Mouse (Mus musculus) left cerebral cortex, adult 2 months (tissue): ENCODE measurements around the gene Arhgap8. TPM values are rescaled to one million over a fixed set of nuclear protein-coding genes. Genes with fewer than 3 reads are reported as not detected.

Experiments used
- DNase-seq, 2 experiments: peaks; one replicate each; pipeline ENCODE4 v3.0.0; 2021 to 2022; ENCODE audit warnings: low spot score in 2 of 2, mixed read lengths in 1 of 2; ENCODE audit errors: extremely low spot score in 1 of 2
- H3K27ac ChIP-seq: fragments of 200-600 bp; 2 replicates; pipeline ENCODE4 v1.8.1; 2022
- H3K4me3 ChIP-seq: fragments of 200-600 bp; 2 replicates; pipeline ENCODE4 v1.8.1; 2022
- CTCF ChIP-seq: fragments of 200-600 bp; IDR thresholded peaks from 2 replicates; pipeline ENCODE4 v1.8.1; 2022; ENCODE audit warnings: antibody characterized with exemption, mild to moderate bottlenecking, moderate library complexity
- intact Hi-C: fragments of 180-260 bp; cut with DNase I; formaldehyde crosslinking; loops from one replicate; pipeline ENCODE4 v1.15.1; 2025
- long read RNA-seq, 2 experiments: library from polyadenylated mRNA; stranded (forward); transcript quantifications; one replicate each; pipeline ENCODE4 v2.0.0; 2021; ENCODE audit warnings: borderline mapping rate in 2 of 2
- total RNA-seq, 2 experiments: library from RNA; stranded (reverse); gene quantifications; 2 replicates each; pipeline ENCODE4 v1.2.3; 2021

The Arhgap8 gene
- not detected for total RNA-seq
- long read RNA-seq, experiment 1, partial matches to known transcripts = 0 of 1 reads
- long read RNA-seq, experiment 1, other reads (novel, unspliced or antisense) = 1 of 1 reads
- long read RNA-seq, experiment 2 = 0 reads

- intact Hi-C loops = no loop called here
- no peak for TF ChIP-seq CTCF
- no peak for DNase-seq
- H3K27ac ChIP-seq = no peak within 1 kb of the TSS
- peak within 1 kb of the TSS; percentile 26 for H3K4me3 ChIP-seq
These were observed at the start of gene Arhgap8 for GRCm38 (mm10) chr15:84719791-84720190. Gene Arhgap8 (plus strand): TSS chr15:84720052.

DNA sequence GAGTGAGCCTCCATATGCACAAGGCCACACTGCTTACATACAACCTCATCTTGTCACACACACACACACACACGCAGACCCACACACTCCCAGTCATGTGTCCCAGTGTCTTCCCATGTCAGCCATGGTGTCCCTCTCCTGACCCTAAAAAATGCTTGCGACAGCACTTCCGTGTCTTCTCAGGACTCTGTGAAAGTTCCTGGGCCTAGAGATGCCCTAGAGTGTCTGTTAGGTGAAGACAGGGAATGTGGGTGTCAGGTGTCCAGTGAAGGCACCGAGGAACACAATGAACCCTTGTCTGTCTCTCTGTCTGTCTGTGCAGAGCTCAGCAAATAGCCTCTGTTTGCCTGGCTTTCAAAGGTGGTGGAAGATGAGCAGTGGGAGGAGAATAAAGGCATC, 49.2 kb upstream of the Arhgap8 start:
- intact Hi-C loops = loop anchor here (10.0 kb wide), 1 partner anchor 254 kb away; the partner anchor contains the start of genes Gm29666 and Nup50
- Histone ChIP-seq H3K27ac (no peak overlapping the region), H3K4me3 (no peak overlapping the region)
- no peak for DNase-seq
- no peak for TF ChIP-seq CTCF

DNA sequence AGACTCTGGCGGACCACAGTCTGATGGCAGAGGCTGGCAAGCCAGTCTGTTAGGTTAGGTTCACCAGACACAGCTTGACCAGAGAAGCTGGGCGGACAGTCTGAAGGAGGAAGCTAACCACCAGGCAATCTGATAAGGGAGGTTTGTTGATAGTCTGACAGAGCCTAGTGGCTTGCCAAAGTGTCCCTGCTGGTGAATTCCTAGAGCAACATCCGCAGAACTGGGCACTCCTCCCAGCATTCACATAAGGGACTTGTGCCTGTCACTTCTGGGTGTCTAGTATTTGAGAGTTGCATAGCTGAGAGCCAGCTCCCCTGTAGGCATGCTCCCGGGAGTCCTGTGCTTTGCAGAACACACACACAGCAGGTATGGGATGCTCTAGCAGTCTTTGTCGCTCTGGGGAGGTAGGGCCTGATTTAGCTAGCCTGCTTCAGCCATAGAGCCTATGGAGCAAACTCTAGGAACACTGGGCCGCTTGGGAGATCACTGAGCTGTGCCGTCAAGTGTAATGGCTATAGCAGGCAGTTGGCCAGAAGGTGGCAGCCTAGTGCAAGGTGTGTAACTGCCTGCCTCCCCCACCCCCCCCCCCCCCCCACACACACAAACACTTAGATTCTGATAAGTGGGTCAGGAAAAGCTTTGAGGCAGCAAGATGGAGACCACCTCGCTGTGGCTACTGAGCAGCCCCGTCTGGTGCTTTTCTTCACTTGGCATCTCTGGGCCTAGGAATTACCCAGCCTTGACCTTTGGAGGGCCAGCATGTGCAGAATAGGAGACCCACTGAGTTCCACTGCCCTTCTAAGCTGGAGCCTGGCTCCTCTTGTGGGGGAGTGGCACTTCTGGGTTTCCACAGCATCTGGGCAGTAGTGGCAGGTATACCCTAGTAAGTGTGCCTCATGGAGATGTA, 48.2 kb upstream of the Arhgap8 start:
- peak in 1 of 2 experiments; percentile 51 for DNase-seq
- Histone ChIP-seq H3K4me3 (no peak overlapping the region), H3K27ac (no peak overlapping the region)
- intact Hi-C loops = loop anchor here (10.0 kb wide), 1 partner anchor 253 kb away; the partner anchor contains the start of genes Gm29666 and Nup50
- peak; percentile 45 for TF ChIP-seq CTCF

GRCm38 (mm10) chr15:84672308-84672615, 47.6 kb upstream of the Arhgap8 start:
- no peak for DNase-seq
- no peak for TF ChIP-seq CTCF
- intact Hi-C loops = loop anchor here (10.0 kb wide), 1 partner anchor 253 kb away; the partner anchor contains the start of genes Gm29666 and Nup50
- no peak overlapping the region for H3K4me3 ChIP-seq
- H3K27ac ChIP-seq = no peak overlapping the region

DNA sequence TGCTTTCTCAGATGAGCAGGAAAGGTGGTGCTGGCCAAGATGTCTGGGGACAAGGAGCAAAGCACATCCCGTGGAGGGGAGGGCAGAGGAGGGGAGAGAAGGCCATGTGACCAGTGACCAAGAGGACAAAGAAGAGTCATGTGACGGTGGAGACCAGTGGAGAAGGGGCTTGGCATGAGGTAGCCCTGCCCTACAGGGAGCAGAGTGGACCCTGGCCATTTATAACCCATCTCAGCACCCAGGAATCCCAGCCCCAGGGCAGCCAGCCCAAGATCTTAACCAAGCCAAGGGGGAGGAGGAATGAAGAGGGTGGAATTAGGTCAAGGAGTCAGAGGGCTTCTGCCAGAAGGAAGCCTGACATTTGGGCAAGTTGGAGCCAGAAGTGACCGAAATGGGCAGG, 47.2 kb upstream of the Arhgap8 start:
- Histone ChIP-seq H3K27ac (no peak overlapping the region), H3K4me3 (no peak overlapping the region)
- intact Hi-C loops = loop anchor here (10.0 kb wide), 1 partner anchor 252 kb away; the partner anchor contains the start of genes Gm29666 and Nup50
- TF ChIP-seq CTCF = no peak
- no peak for DNase-seq

DNA sequence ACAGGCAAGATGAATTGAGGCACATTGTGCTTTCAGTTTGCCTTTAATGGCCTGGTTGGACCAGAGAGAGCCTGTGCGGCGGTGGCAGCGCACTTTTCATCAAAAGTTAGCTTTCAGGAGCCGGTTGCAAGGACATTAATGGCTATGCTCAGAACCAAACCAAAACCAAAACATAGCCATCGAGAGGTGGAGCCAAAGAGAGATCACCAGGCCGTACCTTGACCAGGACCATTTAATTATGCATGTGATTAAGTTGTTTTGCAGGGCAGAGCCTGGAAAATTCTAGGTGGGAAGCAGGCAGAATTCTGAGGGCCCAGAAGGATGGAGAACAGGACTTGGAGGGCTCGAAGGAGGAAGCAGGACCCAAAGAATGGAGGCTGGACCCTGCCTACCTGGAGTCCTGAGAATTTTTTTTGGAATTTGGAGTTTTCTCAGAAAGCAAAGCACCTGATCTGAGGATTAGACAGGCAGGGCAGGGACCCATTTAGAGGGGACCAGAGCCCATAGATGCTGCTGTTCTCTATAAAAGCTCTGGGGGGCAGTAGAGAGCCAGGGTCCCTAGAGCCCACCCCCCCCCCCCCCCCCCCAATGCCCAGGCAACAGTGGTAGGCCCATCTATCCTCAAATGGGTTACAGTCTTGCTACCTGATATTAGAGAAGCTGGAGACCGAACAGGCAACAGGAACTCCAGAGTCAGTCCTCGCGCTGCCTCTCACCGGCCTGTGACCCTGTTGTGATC, 45.4 kb upstream of the Arhgap8 start:
- intact Hi-C loops = loop anchor here (2.0 to 10.0 kb wide), 2 partner anchors 26 to 250 kb away; partner anchors contain the start of genes Gm29666 and Nup50
- Histone ChIP-seq H3K4me3 (no peak overlapping the region), H3K27ac (no peak overlapping the region)
- no peak for DNase-seq
- peak; percentile 52 for TF ChIP-seq CTCF

DNA sequence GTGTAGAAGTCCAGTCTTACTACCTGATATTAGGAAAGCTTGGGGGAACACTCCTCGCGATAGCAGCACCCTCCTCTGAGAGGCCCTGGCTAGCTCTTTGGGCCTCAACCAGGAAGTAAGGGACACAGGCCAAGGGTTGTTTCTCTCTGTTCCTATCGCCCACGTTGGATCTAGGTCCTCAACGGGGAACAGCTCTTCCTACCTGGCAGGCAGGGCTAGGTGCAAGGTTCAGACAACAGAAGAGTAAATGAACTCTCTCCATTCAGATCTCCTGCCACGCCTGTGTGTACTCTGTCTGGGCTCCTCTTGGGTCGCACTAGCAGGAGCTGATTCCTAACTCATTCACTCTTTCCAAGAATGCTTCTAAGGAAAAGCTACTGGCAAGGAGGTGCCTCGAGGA, 44.5 kb upstream of the Arhgap8 start:
- intact Hi-C loops = loop anchor here (2.0 to 10.0 kb wide), 2 partner anchors 25 to 249 kb away; partner anchors contain the start of genes Gm29666 and Nup50

DNA sequence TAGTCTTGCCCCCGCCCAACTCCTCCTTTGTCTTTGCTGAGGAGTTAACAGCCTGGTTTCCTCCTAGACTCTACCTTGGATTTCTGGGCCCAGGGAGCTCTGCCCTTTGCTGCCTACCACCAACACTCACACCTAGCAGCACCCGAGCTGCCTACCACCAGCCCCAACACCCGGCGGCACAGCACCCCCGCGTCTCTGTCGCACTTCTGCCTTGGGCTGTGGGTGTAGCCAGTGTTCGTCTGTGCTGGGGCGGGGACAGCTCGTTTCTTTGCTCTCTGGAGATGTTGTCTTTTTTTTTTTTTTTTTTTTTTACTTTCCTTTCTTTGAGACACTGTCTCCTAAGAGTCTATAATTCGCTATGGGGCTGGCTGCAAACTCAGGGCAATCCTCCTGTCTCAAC, 41.9 kb upstream of the Arhgap8 start:
- intact Hi-C loops = loop anchor here (10.0 kb wide), 1 partner anchor 247 kb away; the partner anchor contains the start of genes Gm29666 and Nup50
- peak in 1 of 2 experiments; percentile 46 for DNase-seq
- no peak for TF ChIP-seq CTCF
- Histone ChIP-seq H3K27ac (no peak overlapping the region), H3K4me3 (no peak overlapping the region)

More for the DNA sequence above, 44.5 kb upstream of the Arhgap8 start:
- no peak for TF ChIP-seq CTCF
- H3K27ac ChIP-seq = no peak overlapping the region
- DNase-seq = no peak
- no peak overlapping the region for H3K4me3 ChIP-seq

GRCm38 (mm10) chr15:84679090-84679489, 40.8 kb upstream of the Arhgap8 start:
- intact Hi-C loops = loop anchor here (10.0 kb wide), 1 partner anchor 246 kb away; the partner anchor contains the start of genes Gm29666 and Nup50
- no peak overlapping the region for H3K4me3 ChIP-seq
- DNase-seq = no peak
- H3K27ac ChIP-seq = no peak overlapping the region
- TF ChIP-seq CTCF = peak; percentile 51

DNA sequence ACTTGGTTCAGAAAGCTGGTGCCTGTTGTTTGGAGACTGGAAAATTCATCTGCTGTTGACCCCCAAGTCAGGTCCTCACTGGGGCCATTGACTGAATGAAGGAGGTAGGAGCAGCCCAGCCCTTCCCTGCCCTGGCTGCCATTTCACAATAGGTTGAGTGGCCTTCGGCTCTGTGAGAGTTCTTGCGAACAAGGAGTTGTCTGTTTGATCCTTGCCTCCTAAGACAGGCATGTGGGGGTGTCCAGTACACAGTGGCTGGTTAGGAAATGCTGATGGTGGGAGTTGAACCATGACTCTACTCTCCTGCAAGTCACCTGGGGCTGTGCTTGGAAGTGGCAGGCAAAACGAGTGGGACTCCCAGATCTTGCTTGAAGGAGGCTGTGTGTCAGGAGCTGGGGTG, 40.1 kb upstream of the Arhgap8 start:
- intact Hi-C loops = loop anchor here (10.0 kb wide), 1 partner anchor 245 kb away; the partner anchor contains the start of genes Gm29666 and Nup50
- Histone ChIP-seq H3K4me3 (no peak overlapping the region), H3K27ac (no peak overlapping the region)
- DNase-seq = no peak
- no peak for TF ChIP-seq CTCF

GRCm38 (mm10) chr15:84680545-84681454, 39.1 kb upstream of the Arhgap8 start:
- Histone ChIP-seq H3K4me3 (peak overlapping the region; percentile 56), H3K27ac (no peak overlapping the region)
- TF ChIP-seq CTCF = no peak
- intact Hi-C loops = no loop called here
- peak; percentile 64 to 67 for DNase-seq
